Comparison of ENCODE assay signal across 12 mouse cellular contexts in genomic region chr3:79180086-79180485, GRCm38 (mm10).
DNase-seq lines count a peak whose midpoint lies in the region; ATAC-seq lines count a peak whose summit lies in the region.
"Had no signal": no experiment of that assay in that cellular context is flagged by ENCODE, and none has a peak within 500 bp of the region (broad histone marks: within the 10 kb centered on the region; RNA-seq: fewer than 3 reads in every experiment).

No protein-coding gene starts in this region.

- H3K4me2 ChIP-seq in heart, embryonic 12.5 days: peak overlapping the region; percentile 69
- no peak overlapping the region for H3K4me2 ChIP-seq in midbrain, embryonic 14.5 days (ENCODE audit: low read length)
- H3K4me2 ChIP-seq in intestine, embryonic 16.5 days (ENCODE audit: low read depth, low read length): peak overlapping the region; percentile 32; the same call in 1 of the 2 replicates

- H3K9ac ChIP-seq in heart, embryonic 12.5 days: peak overlapping the region; percentile 68; the same call in 1 of the 2 replicates
- no peak overlapping the region for H3K9ac ChIP-seq in midbrain, embryonic 14.5 days (replicated peaks; ENCODE audit: low read length)
- H3K9ac ChIP-seq in intestine, embryonic 16.5 days (ENCODE audit: low read depth, low read length): no peak overlapping the region
- H3K9ac ChIP-seq: limb, embryonic 15.5 days had no signal

- WGBS in heart, embryonic 12.5 days: 27% methylated on average over 8 of the region's 8 CpGs
- WGBS in midbrain, embryonic 10.5 days: 66% methylated on average over 8 of the region's 8 CpGs
- 70% methylated on average over 8 of the region's 8 CpGs for WGBS in midbrain, embryonic 14.5 days
- 35% methylated on average over 8 of the region's 8 CpGs for WGBS in intestine, embryonic 16.5 days

- no peak for DNase-seq in heart, adult 9 months (ENCODE audit: low spot score in 2 of 2)
- peak; percentile 25 for DNase-seq in midbrain, embryonic 10.5 days (ENCODE audit: low spot score)
- DNase-seq in midbrain, embryonic 14.5 days: no peak
- no peak for DNase-seq in adrenal gland, postnatal 25 days
- DNase-seq in frontal cortex, postnatal 36 days (ENCODE audit: low spot score in 2 of 2): no peak
- DNase-seq: cerebellum, adult 2 months; gastrocnemius, postnatal 36 days had no signal

- no peaks in the 10 kb centered on the region for H3K36me3 ChIP-seq in heart, embryonic 12.5 days
- no peaks in the 10 kb centered on the region for H3K36me3 ChIP-seq in midbrain, embryonic 10.5 days
- no peaks in the 10 kb centered on the region for H3K36me3 ChIP-seq in midbrain, embryonic 14.5 days (ENCODE audit: control insufficient read depth, insufficient read depth, low read length)
- no peaks in the 10 kb centered on the region for H3K36me3 ChIP-seq in intestine, embryonic 16.5 days (ENCODE audit: control insufficient read depth, insufficient read depth, low read length)
- H3K36me3 ChIP-seq: limb, embryonic 15.5 days had no signal

- no peaks in the 10 kb centered on the region for H3K27me3 ChIP-seq in heart, embryonic 12.5 days (replicated peaks)
- no peaks in the 10 kb centered on the region for H3K27me3 ChIP-seq in midbrain, embryonic 10.5 days (ENCODE audit: low read depth, poor library complexity, severe bottlenecking)
- no peaks in the 10 kb centered on the region for H3K27me3 ChIP-seq in midbrain, embryonic 14.5 days (ENCODE audit: control insufficient read depth, insufficient read depth, low read length)
- no peaks in the 10 kb centered on the region for H3K27me3 ChIP-seq in intestine, embryonic 16.5 days (replicated peaks; ENCODE audit: control insufficient read depth, insufficient read depth, low read length)
- H3K27me3 ChIP-seq: limb, embryonic 15.5 days had no signal

- ATAC-seq in heart, embryonic 12.5 days (ENCODE audit: insufficient number of reproducible peaks, low FRiP score): peak; percentile 47; the same call in 1 of the 2 replicates
- ATAC-seq in midbrain, embryonic 14.5 days (ENCODE audit: low FRiP score, low TSS enrichment): no peak
- ATAC-seq in intestine, embryonic 16.5 days: no peak
- ATAC-seq in cerebellum, adult (ENCODE audit: insufficient number of reproducible peaks, low FRiP score, low TSS enrichment): no peak
- ATAC-seq: CD4-positive, CD25-positive, alpha-beta regulatory T cell, adult 4 months had no signal

- peak overlapping the region; percentile 85 for H3K27ac ChIP-seq in heart, embryonic 12.5 days (ENCODE audit: poor library complexity, severe bottlenecking)
- no peak overlapping the region; the same call in 1 of the 2 replicates for H3K27ac ChIP-seq in midbrain, embryonic 10.5 days (replicated peaks)
- H3K27ac ChIP-seq in midbrain, embryonic 14.5 days (replicated peaks; ENCODE audit: low read depth, low read length): no peak overlapping the region
- H3K27ac ChIP-seq in intestine, embryonic 16.5 days (ENCODE audit: low read length): peak overlapping the region; percentile 54; the same call in 1 of the 2 replicates

- no peaks in the 10 kb centered on the region for H3K9me3 ChIP-seq in heart, embryonic 12.5 days (replicated peaks)
- no peaks in the 10 kb centered on the region for H3K9me3 ChIP-seq in midbrain, embryonic 10.5 days (replicated peaks)
- no peaks in the 10 kb centered on the region for H3K9me3 ChIP-seq in midbrain, embryonic 14.5 days (ENCODE audit: control insufficient read depth, low read length)
- H3K9me3 ChIP-seq in intestine, embryonic 16.5 days (ENCODE audit: control insufficient read depth, low read length): no peaks in the 10 kb centered on the region
- H3K9me3 ChIP-seq: limb, embryonic 15.5 days had no signal

- H3K4me1 ChIP-seq in heart, embryonic 12.5 days (replicated peaks): peaks cover 53% of the 10 kb centered on the region
- H3K4me1 ChIP-seq in midbrain, embryonic 10.5 days: peaks cover 41% of the 10 kb centered on the region
- H3K4me1 ChIP-seq in midbrain, embryonic 14.5 days (ENCODE audit: control insufficient read depth, insufficient read depth, low read length): peaks cover 28% of the 10 kb centered on the region
- H3K4me1 ChIP-seq in intestine, embryonic 16.5 days (ENCODE audit: control insufficient read depth, insufficient read depth, low read length): peaks cover 45% of the 10 kb centered on the region

- peak overlapping the region; percentile 33 for H3K4me3 ChIP-seq in heart, embryonic 12.5 days
- no peak overlapping the region for H3K4me3 ChIP-seq in midbrain, embryonic 10.5 days
- no peak overlapping the region for H3K4me3 ChIP-seq in midbrain, embryonic 14.5 days (replicated peaks; ENCODE audit: low read depth, low read length)
- H3K4me3 ChIP-seq in intestine, embryonic 16.5 days (ENCODE audit: low read length): no peak overlapping the region
- H3K4me3 ChIP-seq: limb, embryonic 15.5 days had no signal

Comparison
In these comparisons a context has a peak if more than half of its experiments do, and no peak if none do; other contexts are left out.
1. H3K27ac ChIP-seq: peak in heart, embryonic 12.5 days (single experiment) and intestine, embryonic 16.5 days (single experiment); none in midbrain, embryonic 10.5 days (single experiment) and midbrain, embryonic 14.5 days (single experiment).